Mouse (Mus musculus): ENCODE measurements around the gene Usp5.
"Not testable (repeated sequence)": the region's sequence is repeated elsewhere in the genome, so short reads cannot be mapped to it uniquely, and the experiment has no call there.

Gene Usp5

GRCm38 (mm10) chr6:124811701-124812560 is 17.4 kb downstream of the Usp5 start:
- peak; percentile 46 for DNase-seq (ENCODE audit: low read depth, low spot score)

- DNase-seq (ENCODE audit: low read depth, low spot score): no peak
Observed at GRCm38 (mm10) chr6:124811403-124811665, 17.9 kb downstream of the Usp5 start.

- not testable (repeated sequence) for DNase-seq (ENCODE audit: low read depth, low spot score)
Observed at GRCm38 (mm10) chr6:124810566-124811402, 18.5 kb downstream of the Usp5 start.

- no peak for DNase-seq (ENCODE audit: low read depth, low spot score)
Observed at GRCm38 (mm10) chr6:124809775-124810538, 19.3 kb downstream of the Usp5 start.

GRCm38 (mm10) chr6:124809052-124809774 is 20.1 kb downstream of the Usp5 start:
- peak; percentile 64 for DNase-seq (ENCODE audit: low read depth, low spot score)

- DNase-seq (ENCODE audit: low read depth, low spot score): peak; percentile 67
Observed at GRCm38 (mm10) chr6:124808358-124809012, 20.8 kb downstream of the Usp5 start, which contains the start of gene Spsb2. Spsb2 (plus strand) TSS chr6:124808661.

- no peak for DNase-seq (ENCODE audit: low read depth, low spot score)
Observed at GRCm38 (mm10) chr6:124807986-124808357, 21.3 kb downstream of the Usp5 start.

- no peak for DNase-seq (ENCODE audit: low read depth, low spot score)
Observed at GRCm38 (mm10) chr6:124807366-124807765, 21.9 kb downstream of the Usp5 start.

GRCm38 (mm10) chr6:124806446-124807140 is 22.7 kb downstream of the Usp5 start:
- DNase-seq (ENCODE audit: low read depth, low spot score): no peak

GRCm38 (mm10) chr6:124805341-124806321 is 23.7 kb downstream of the Usp5 start:
- DNase-seq (ENCODE audit: low read depth, low spot score): peak; percentile 98

GRCm38 (mm10) chr6:124804341-124804740 is 24.9 kb downstream of the Usp5 start:
- DNase-seq (ENCODE audit: low read depth, low spot score): peak; percentile 64

GRCm38 (mm10) chr6:124803691-124804090 is 25.6 kb downstream of the Usp5 start:
- not testable (repeated sequence) for DNase-seq (ENCODE audit: low read depth, low spot score)

GRCm38 (mm10) chr6:124803061-124803460 is 26.2 kb downstream of the Usp5 start:
- peak; percentile 68 for DNase-seq (ENCODE audit: low read depth, low spot score)

- peak; percentile 85 for DNase-seq (ENCODE audit: low read depth, low spot score)
Observed at GRCm38 (mm10) chr6:124802400-124802799, 26.9 kb downstream of the Usp5 start.

GRCm38 (mm10) chr6:124796200-124796599 is 33.1 kb downstream of the Usp5 start:
- no peak for DNase-seq (ENCODE audit: low read depth, low spot score)

- DNase-seq (ENCODE audit: low read depth, low spot score): no peak
Observed at GRCm38 (mm10) chr6:124795781-124796180, 33.5 kb downstream of the Usp5 start.

- DNase-seq (ENCODE audit: low read depth, low spot score): no peak
Observed at GRCm38 (mm10) chr6:124791911-124792310, 37.4 kb downstream of the Usp5 start.

GRCm38 (mm10) chr6:124790121-124790520 is 39.2 kb downstream of the Usp5 start:
- no peak for DNase-seq (ENCODE audit: low read depth, low spot score)

GRCm38 (mm10) chr6:124789519-124789918 is 39.8 kb downstream of the Usp5 start:
- DNase-seq (ENCODE audit: low read depth, low spot score): peak; percentile 91
